Mouse (Mus musculus): Measurements from ENCODE around the gene Ifna6. TPM values are rescaled to one million over a fixed set of nuclear protein-coding genes. Genes with fewer than 3 reads are reported as not detected.

Ifna6 gene
- polyA plus RNA-seq, 1 experiment from 2014 or later, result not detected

- peaks cover 8% of the 10 kb centered on the region for H3K4me1 ChIP-seq
- peak; percentile 88 for ATAC-seq
- H3K27ac ChIP-seq, result peak overlapping the region; percentile 61
- no peaks in the 10 kb centered on the region for H3K9me3 ChIP-seq (replicated peaks)
- H3K27me3 ChIP-seq, result no peaks in the 10 kb centered on the region
- no peak overlapping the region for H3K9ac ChIP-seq
- no peaks in the 10 kb centered on the region for H3K36me3 ChIP-seq (ENCODE audit: poor library complexity, severe bottlenecking)
- no peak overlapping the region for H3K4me2 ChIP-seq
- 7% methylated on average over 4 of the region's 4 CpGs for WGBS
- no peak overlapping the region for H3K4me3 ChIP-seq
Observed at GRCm38 (mm10) chr4:88851026-88851763, 24.0 kb downstream of the Ifna6 start.

GRCm38 (mm10) chr4:88859214-88859613 is 32.0 kb downstream of the Ifna6 start:
- no peak overlapping the region for H3K9ac ChIP-seq
- no peak for ATAC-seq
- peaks cover 6% of the 10 kb centered on the region; the same call in 1 of the 2 replicates for H3K4me1 ChIP-seq
- H3K27me3 ChIP-seq, result peaks cover 5% of the 10 kb centered on the region; the same call in 1 of the 2 replicates
- H3K27ac ChIP-seq, result no peak overlapping the region
- H3K36me3 ChIP-seq (ENCODE audit: poor library complexity, severe bottlenecking), result no peaks in the 10 kb centered on the region
- H3K9me3 ChIP-seq (replicated peaks), result no peaks in the 10 kb centered on the region
- H3K4me3 ChIP-seq, result no peak overlapping the region
- H3K4me2 ChIP-seq, result no peak overlapping the region

GRCm38 (mm10) chr4:88863309-88863708 is 36.1 kb downstream of the Ifna6 start:
- Histone ChIP-seq H3K4me3 (no peak overlapping the region), H3K36me3 (ENCODE audit: poor library complexity, severe bottlenecking) (no peaks in the 10 kb centered on the region), H3K4me1 (peaks cover 14% of the 10 kb centered on the region), H3K4me2 (no peak overlapping the region), H3K27ac (no peak overlapping the region), H3K27me3 (peaks cover 14% of the 10 kb centered on the region; the same call in 1 of the 2 replicates), H3K9ac (no peak overlapping the region), H3K9me3 (replicated peaks) (no peaks in the 10 kb centered on the region)
- 3% methylated on average over 7 of the region's 7 CpGs for WGBS
- no peak for ATAC-seq

- ATAC-seq, result no peak
- Histone ChIP-seq H3K4me2 (no peak overlapping the region), H3K27me3 (peaks cover 14% of the 10 kb centered on the region; the same call in 1 of the 2 replicates), H3K9ac (no peak overlapping the region), H3K9me3 (replicated peaks) (no peaks in the 10 kb centered on the region), H3K36me3 (ENCODE audit: poor library complexity, severe bottlenecking) (no peaks in the 10 kb centered on the region), H3K4me1 (peaks cover 14% of the 10 kb centered on the region), H3K4me3 (no peak overlapping the region), H3K27ac (no peak overlapping the region)
- 77% methylated on average over 9 of the region's 9 CpGs for WGBS
Observed at GRCm38 (mm10) chr4:88864599-88864998, 37.4 kb downstream of the Ifna6 start.

- H3K27me3 ChIP-seq, result peaks cover 14% of the 10 kb centered on the region; the same call in 1 of the 2 replicates
- 59% methylated on average over 6 of the region's 6 CpGs for WGBS
- ATAC-seq, result no peak
- H3K4me3 ChIP-seq, result no peak overlapping the region
- H3K36me3 ChIP-seq (ENCODE audit: poor library complexity, severe bottlenecking), result no peaks in the 10 kb centered on the region
- peaks cover 14% of the 10 kb centered on the region for H3K4me1 ChIP-seq
- H3K9ac ChIP-seq, result no peak overlapping the region
- no peaks in the 10 kb centered on the region for H3K9me3 ChIP-seq (replicated peaks)
- no peak overlapping the region for H3K27ac ChIP-seq
- no peak overlapping the region for H3K4me2 ChIP-seq
Observed at GRCm38 (mm10) chr4:88865011-88865569, 37.9 kb downstream of the Ifna6 start.

GRCm38 (mm10) chr4:88867366-88867925 is 40.2 kb downstream of the Ifna6 start:
- ATAC-seq, result peak; percentile 78
- H3K9me3 ChIP-seq (replicated peaks), result no peaks in the 10 kb centered on the region
- 0% methylated on average over 8 of the region's 8 CpGs for WGBS
- H3K4me1 ChIP-seq, result peaks cover 14% of the 10 kb centered on the region
- H3K27me3 ChIP-seq, result peaks cover 14% of the 10 kb centered on the region
- no peak overlapping the region for H3K27ac ChIP-seq
- H3K4me2 ChIP-seq, result peak overlapping the region; percentile 89
- H3K36me3 ChIP-seq (ENCODE audit: poor library complexity, severe bottlenecking), result no peaks in the 10 kb centered on the region
- peak overlapping the region; percentile 64 for H3K9ac ChIP-seq
- H3K4me3 ChIP-seq, result peak overlapping the region; percentile 58

- Histone ChIP-seq H3K9ac (peak overlapping the region; percentile 64), H3K4me1 (peaks cover 11% of the 10 kb centered on the region), H3K4me3 (peak overlapping the region; percentile 58), H3K36me3 (ENCODE audit: poor library complexity, severe bottlenecking) (no peaks in the 10 kb centered on the region), H3K4me2 (peak overlapping the region; percentile 89), H3K27ac (no peak overlapping the region), H3K27me3 (peaks cover 9% of the 10 kb centered on the region), H3K9me3 (replicated peaks) (no peaks in the 10 kb centered on the region)
- 9% methylated on average over 31 of the region's 31 CpGs for WGBS
- ATAC-seq, result peak; percentile 76
Observed at GRCm38 (mm10) chr4:88867926-88868911, 41.0 kb downstream of the Ifna6 start.

GRCm38 (mm10) chr4:88872691-88873090 is 45.5 kb downstream of the Ifna6 start:
- Histone ChIP-seq H3K36me3 (ENCODE audit: poor library complexity, severe bottlenecking) (no peaks in the 10 kb centered on the region), H3K9ac (no peak overlapping the region), H3K4me2 (no peak overlapping the region), H3K27ac (no peak overlapping the region), H3K4me3 (no peak overlapping the region), H3K27me3 (no peaks in the 10 kb centered on the region; the same call in none of the 2 replicates), H3K9me3 (replicated peaks) (no peaks in the 10 kb centered on the region), H3K4me1 (peaks cover 5% of the 10 kb centered on the region; the same call in 1 of the 2 replicates)
- ATAC-seq, result no peak
- WGBS, result 0% methylated on average over 2 of the region's 2 CpGs

GRCm38 (mm10) chr4:88875435-88876095 is 48.3 kb downstream of the Ifna6 start:
- no peaks in the 10 kb centered on the region for H3K4me1 ChIP-seq
- no peaks in the 10 kb centered on the region for H3K36me3 ChIP-seq (ENCODE audit: poor library complexity, severe bottlenecking)
- no peak overlapping the region for H3K9ac ChIP-seq
- no peak for ATAC-seq
- H3K4me3 ChIP-seq, result no peak overlapping the region
- no peak overlapping the region for H3K4me2 ChIP-seq
- no peaks in the 10 kb centered on the region; the same call in 1 of the 2 replicates for H3K27me3 ChIP-seq
- no peak overlapping the region for H3K27ac ChIP-seq
- WGBS, result 71% methylated on average over 4 of the region's 4 CpGs
- no peaks in the 10 kb centered on the region for H3K9me3 ChIP-seq (replicated peaks)

GRCm38 (mm10) chr4:88876520-88876919 is 49.3 kb downstream of the Ifna6 start:
- ATAC-seq, result no peak
- Histone ChIP-seq H3K4me1 (no peaks in the 10 kb centered on the region), H3K9ac (no peak overlapping the region), H3K27me3 (no peaks in the 10 kb centered on the region; the same call in 1 of the 2 replicates), H3K4me3 (no peak overlapping the region), H3K36me3 (ENCODE audit: poor library complexity, severe bottlenecking) (no peaks in the 10 kb centered on the region), H3K27ac (no peak overlapping the region), H3K9me3 (replicated peaks) (no peaks in the 10 kb centered on the region), H3K4me2 (no peak overlapping the region)
- 88% methylated on average over 4 of the region's 4 CpGs for WGBS

Data from forebrain, embryonic 13.5 days (tissue).